Mouse (Mus musculus) myocyte (in vitro differentiated cells): ENCODE results near the gene Ndufb3.

Source experiments
- MYOG ChIP-seq, 3 experiments: IDR thresholded peaks; one replicate each; pipeline ENCODE4 v1.6.1; 2011; ENCODE audit warnings: control low read depth in 2 of 3, low read depth in 2 of 3, mild to moderate bottlenecking in 2 of 3; ENCODE audit not compliant: insufficient read length in 2 of 3, control insufficient read depth in 1 of 3, insufficient read depth in 1 of 3
- POLR2A ChIP-seq: IDR thresholded peaks from one replicate; pipeline ENCODE4 v1.6.1; 2011; ENCODE audit warnings: low read depth, mild to moderate bottlenecking, control low read depth, moderate library complexity; ENCODE audit not compliant: insufficient read length
- TCF12 ChIP-seq: IDR thresholded peaks from one replicate; pipeline ENCODE4 v1.6.1; 2011; ENCODE audit warnings: mild to moderate bottlenecking, control low read depth; ENCODE audit not compliant: poor library complexity, insufficient read depth, severe bottlenecking
- TCF3 ChIP-seq: IDR thresholded peaks from one replicate; pipeline ENCODE4 v1.6.1; 2011; ENCODE audit warnings: low read depth, control low read depth; ENCODE audit not compliant: insufficient read length

DNA sequence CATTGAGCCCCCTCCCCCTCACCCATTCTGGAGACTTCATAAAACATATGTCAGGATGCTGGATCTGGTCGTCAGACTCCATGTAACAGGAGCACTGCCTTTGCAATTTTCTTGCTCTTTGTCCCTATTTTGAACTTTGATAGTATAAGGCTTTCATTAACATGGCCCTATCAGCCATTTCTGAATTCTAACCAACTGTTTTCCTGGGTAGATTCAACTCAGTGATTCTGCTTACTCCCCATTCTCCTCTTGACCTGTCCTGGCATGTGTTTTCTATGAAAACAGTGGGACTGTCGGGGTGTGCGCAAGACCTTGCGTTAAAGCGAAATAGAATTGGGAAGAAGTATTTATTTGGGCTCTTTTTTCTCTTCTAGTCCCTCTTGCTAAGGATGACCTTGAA, 21.2 kb upstream of the Ndufb3 start:
- TF ChIP-seq POLR2A (no peak), TCF3 (no peak), MYOG (IDR thresholded peaks at IDR 0.05; ENCODE audit: control insufficient read depth in 1 of 3, insufficient read depth in 1 of 3, insufficient read length in 2 of 3, low read depth in 2 of 3) (no peak), TCF12 (no peak)
